Mouse (Mus musculus) lung, postnatal 0 days (tissue): ENCODE measurements at regions not wholly inside any gene's neighbourhood (a gene's known extent, or its start where the extent isn't known, plus 50 kb on each side); places are given as distances from the start of the nearest gene placed in this dataset.
A peak's percentile ranks its signal among the peaks of the same experiment; 100 is the strongest.

ENCODE experiments used
- ATAC-seq: fragments of 200-750 bp; cut with Nextera tagmentation; 2 replicates; pipeline ENCODE4 v1.8.0; 2017; ENCODE audit warnings: moderate library complexity
- DNase-seq: peaks from one replicate; pipeline ENCODE4 v3.0.0-alpha.2; 2016; ENCODE audit warnings: low spot score
- H3K27ac ChIP-seq: fragments of 300-500 bp; sonication (generic); 2 replicates; pipeline ENCODE4 v1.5.1; 2014; ENCODE audit warnings: antibody characterized with exemption, mild to moderate bottlenecking, low read length, mixed read lengths
- H3K27me3 ChIP-seq: fragments of 300-500 bp; sonication (generic); replicated peaks from 2 replicates; pipeline ENCODE4 v1.6.1; 2014; ENCODE audit warnings: low read length, mixed read lengths; ENCODE audit not compliant: insufficient read depth
- H3K36me3 ChIP-seq: fragments of 300-500 bp; sonication (generic); 2 replicates; pipeline ENCODE4 v1.6.1; 2014; ENCODE audit warnings: low read length, mixed read lengths; ENCODE audit not compliant: insufficient read depth
- H3K4me1 ChIP-seq: fragments of 300-500 bp; sonication (generic); 2 replicates; pipeline ENCODE4 v1.6.1; 2014; ENCODE audit warnings: antibody characterized with exemption, low read depth, low read length, mixed read lengths; ENCODE audit not compliant: insufficient read depth
- H3K4me2 ChIP-seq: fragments of 300-500 bp; sonication (generic); replicated peaks from 2 replicates; pipeline ENCODE4 v1.6.1; 2014; ENCODE audit warnings: low read depth, mild to moderate bottlenecking, low read length, moderate library complexity, mixed read lengths
- H3K4me3 ChIP-seq: fragments of 300-500 bp; sonication (generic); 2 replicates; pipeline ENCODE4 v1.5.1; 2014; ENCODE audit warnings: low read depth, low read length
- H3K9ac ChIP-seq: fragments of 300-500 bp; sonication (generic); replicated peaks from 2 replicates; pipeline ENCODE4 v1.6.1; 2014; ENCODE audit warnings: low read depth, mild to moderate bottlenecking
- H3K9me3 ChIP-seq: fragments of 300-500 bp; sonication (generic); 2 replicates; pipeline ENCODE4 v1.6.1; 2016; ENCODE audit warnings: low read length, mixed read lengths
- CTCF ChIP-seq: IDR thresholded peaks from 2 replicates; pipeline ENCODE4 v1.5.1; 2016; ENCODE audit warnings: antibody characterized with exemption, mild to moderate bottlenecking
- EP300 ChIP-seq: IDR thresholded peaks from 2 replicates; pipeline ENCODE4 v1.6.1; 2016; ENCODE audit warnings: antibody characterized with exemption, mild to moderate bottlenecking, control low read depth
- WGBS: fragments of 180-500 bp; shearing (Covaris S2); extraction: QIAGEN DNeasy Blood & Tissue Kit; methylation state at CpG from one replicate; pipeline ENCODE4 v1.1.7; 2014; 5-methylcytosine and 5-hydroxymethylcytosine counted together

- no peaks in the 10 kb centered on the region for H3K9me3 ChIP-seq
- ATAC-seq (peak; percentile 78), DNase-seq (peak; percentile 90)
- H3K4me3 ChIP-seq, result no peak overlapping the region
- WGBS, result 13% methylated on average over 21 of the region's 21 CpGs
- peak; percentile 68 for TF ChIP-seq EP300
- TF ChIP-seq CTCF, result peak; percentile 89
- no peak overlapping the region for H3K9ac ChIP-seq
- no peak overlapping the region for H3K27ac ChIP-seq
- H3K36me3 ChIP-seq, result no peaks in the 10 kb centered on the region
- no peaks in the 10 kb centered on the region for H3K27me3 ChIP-seq
- no peak overlapping the region; the same call in 1 of the 2 replicates for H3K4me2 ChIP-seq
- H3K4me1 ChIP-seq, result 0 out of 2 replicates have a peak, but pooled peaks cover 3% of the 10 kb centered on the region
Measured at GRCm38 (mm10) chr1:185681610-185682457, 227.2 kb downstream of the Slc30a10 start.

- Histone ChIP-seq H3K27ac (no peak overlapping the region), H3K27me3 (no peaks in the 10 kb centered on the region), H3K4me3 (no peak overlapping the region), H3K9ac (no peak overlapping the region), H3K36me3 (no peaks in the 10 kb centered on the region), H3K9me3 (no peaks in the 10 kb centered on the region), H3K4me2 (no peak overlapping the region), H3K4me1 (0 out of 2 replicates have a peak, but pooled peaks cover 3% of the 10 kb centered on the region)
- DNase-seq (no peak), ATAC-seq (no peak)
- TF ChIP-seq EP300 (no peak), CTCF (no peak)
- 51% methylated on average over 3 of the region's 3 CpGs for whole genome bisulfite sequencing
Measured at GRCm38 (mm10) chr1:185682458-185682750, 227.8 kb downstream of the Slc30a10 start.

- no peaks in the 10 kb centered on the region for H3K36me3 ChIP-seq
- no peak overlapping the region for H3K4me2 ChIP-seq
- ATAC-seq (no peak), DNase-seq (no peak)
- H3K9me3 ChIP-seq, result no peaks in the 10 kb centered on the region
- H3K27ac ChIP-seq, result no peak overlapping the region
- H3K9ac ChIP-seq, result no peak overlapping the region
- H3K4me1 ChIP-seq, result 0 out of 2 replicates have a peak, but pooled peaks cover 3% of the 10 kb centered on the region
- no peak overlapping the region for H3K4me3 ChIP-seq
- WGBS, result 86% methylated on average over 9 of the region's 9 CpGs
- no peaks in the 10 kb centered on the region for H3K27me3 ChIP-seq
- peak; percentile 61 for TF ChIP-seq CTCF
- no peak for TF ChIP-seq EP300
Measured at GRCm38 (mm10) chr1:185684638-185685037, 230.0 kb downstream of the Slc30a10 start.

- Histone ChIP-seq H3K27ac (no peak overlapping the region), H3K4me2 (no peak overlapping the region)
- peak; percentile 48 for DNase-seq
Measured at GRCm38 (mm10) chr1:185688506-185688905, 233.9 kb downstream of the Slc30a10 start.

GRCm38 (mm10) chr1:185695394-185695793 is 240.7 kb downstream of the Slc30a10 start:
- H3K27ac ChIP-seq, result no peak overlapping the region
- DNase-seq (no peak), ATAC-seq (no peak)
- H3K4me1 ChIP-seq, result no peaks in the 10 kb centered on the region
- WGBS, result 86% methylated on average over 2 of the region's 2 CpGs
- no peak overlapping the region for H3K4me2 ChIP-seq
- TF ChIP-seq CTCF (no peak), EP300 (no peak)
- H3K36me3 ChIP-seq, result no peaks in the 10 kb centered on the region
- no peaks in the 10 kb centered on the region for H3K9me3 ChIP-seq
- no peak overlapping the region for H3K4me3 ChIP-seq
- no peaks in the 10 kb centered on the region for H3K27me3 ChIP-seq
- no peak overlapping the region for H3K9ac ChIP-seq

More at GRCm38 (mm10) chr1:185688506-185688905, 233.9 kb downstream of the Slc30a10 start:
- 78% methylated on average over 10 of the region's 10 CpGs for WGBS
- H3K4me3 ChIP-seq, result no peak overlapping the region
- H3K4me1 ChIP-seq, result no peaks in the 10 kb centered on the region
- no peaks in the 10 kb centered on the region for H3K27me3 ChIP-seq
- no peaks in the 10 kb centered on the region for H3K36me3 ChIP-seq
- H3K9ac ChIP-seq, result no peak overlapping the region
- H3K9me3 ChIP-seq, result no peaks in the 10 kb centered on the region
- no peak for TF ChIP-seq EP300
- no peak for TF ChIP-seq CTCF
- peak; percentile 23; the same call in 1 of the 2 replicates for ATAC-seq

GRCm38 (mm10) chr1:185699758-185700157 is 245.1 kb downstream of the Slc30a10 start:
- Histone ChIP-seq H3K9me3 (no peaks in the 10 kb centered on the region), H3K4me3 (no peak overlapping the region), H3K27me3 (no peaks in the 10 kb centered on the region), H3K36me3 (no peaks in the 10 kb centered on the region), H3K9ac (no peak overlapping the region), H3K27ac (no peak overlapping the region), H3K4me2 (no peak overlapping the region), H3K4me1 (no peaks in the 10 kb centered on the region)
- no peak for TF ChIP-seq EP300
- TF ChIP-seq CTCF, result no peak
- no peak for ATAC-seq
- DNase-seq, result no peak
- WGBS, result 81% methylated on average over 6 of the region's 6 CpGs
